Mouse (Mus musculus) ES-E14 (cell line): ENCODE data around the gene Ptpra. TPM values are rescaled to one million over a fixed set of nuclear protein-coding genes. Genes with fewer than 3 reads are reported as not detected.

Experiments
- DNase-seq: peaks from one replicate; pipeline ENCODE4 v3.0.0-alpha.2; 2013; ENCODE audit warnings: low read depth, low spot score
- H3K27ac ChIP-seq: 2 replicates; pipeline ENCODE4 v1.5.1; 2012; ENCODE audit warnings: low read depth, mild to moderate bottlenecking, low read length, moderate library complexity, mixed read lengths; ENCODE audit not compliant: poor library complexity, insufficient read depth, severe bottlenecking
- H3K36me3 ChIP-seq: 2 replicates; pipeline ENCODE4 v1.6.1; 2012; ENCODE audit warnings: mild to moderate bottlenecking, low read length, moderate library complexity, mixed read lengths; ENCODE audit not compliant: control insufficient read depth, poor library complexity, insufficient read depth, severe bottlenecking
- H3K4me1 ChIP-seq, 2 experiments: fragments of 150-350 bp in 1 of 2; sonication (generic) in 1 of 2; 2 replicates each; pipeline ENCODE4 v1.6.1; 2012; ENCODE audit warnings: low read length in 2 of 2, mild to moderate bottlenecking in 1 of 2, mixed read lengths in 1 of 2; ENCODE audit not compliant: control insufficient read depth in 2 of 2, insufficient read depth in 2 of 2, poor library complexity in 1 of 2
- H3K4me3 ChIP-seq, 2 experiments: fragments of 150-350 bp in 1 of 2; sonication (generic) in 1 of 2; 2 replicates each; pipeline ENCODE4 v1.5.1; 2012; ENCODE audit warnings: low read length in 2 of 2, low read depth in 1 of 2, mild to moderate bottlenecking in 1 of 2, mixed read lengths in 1 of 2; ENCODE audit not compliant: insufficient read depth in 1 of 2, poor library complexity in 1 of 2, severe bottlenecking in 1 of 2
- H3K9ac ChIP-seq: 2 replicates; pipeline ENCODE4 v1.6.1; 2012; ENCODE audit warnings: low read depth, mild to moderate bottlenecking, low read length, mixed read lengths; ENCODE audit not compliant: poor library complexity, insufficient read depth, severe bottlenecking
- H3K9me3 ChIP-seq: fragments of 150-350 bp; sonication (generic); 2 replicates; pipeline ENCODE4 v1.6.1; 2012; ENCODE audit warnings: low read depth, mild to moderate bottlenecking, low read length; ENCODE audit not compliant: control insufficient read depth, insufficient read depth
- CHD2 ChIP-seq: IDR thresholded peaks from 2 replicates; pipeline ENCODE4 v1.6.1; 2014; ENCODE audit warnings: mild to moderate bottlenecking, low read depth, low read length, inconsistent platforms
- HCFC1 ChIP-seq: IDR thresholded peaks from 2 replicates; pipeline ENCODE4 v1.6.1; 2012; ENCODE audit warnings: low read length, inconsistent platforms, borderline replicate concordance; ENCODE audit not compliant: insufficient read depth
- MAFK ChIP-seq: IDR thresholded peaks from 2 replicates; pipeline ENCODE4 v1.6.1; 2014; ENCODE audit warnings: mild to moderate bottlenecking, low read depth, low read length, inconsistent platforms; ENCODE audit not compliant: insufficient read depth
- ZC3H11A ChIP-seq: IDR thresholded peaks from 2 replicates; pipeline ENCODE4 v1.6.1; 2012; ENCODE audit warnings: low read depth, mild to moderate bottlenecking, inconsistent platforms, low read length, borderline replicate concordance
- ZNF384 ChIP-seq: IDR thresholded peaks from 2 replicates; pipeline ENCODE4 v1.6.1; 2012; ENCODE audit warnings: low read depth, low read length, inconsistent platforms
- in situ Hi-C, 2 experiments: fragments of 600-800 bp; cut with MboI; formaldehyde crosslinking; loops; one replicate each; pipeline ENCODE4 v1.15.1; 2025; ENCODE audit warnings: low sequenced_read_pairs in 2 of 2, inconsistent platforms in 1 of 2; ENCODE audit not compliant: unreplicated experiment in 2 of 2
- total RNA-seq: library from RNA; depleted of rRNA; stranded (reverse); fragments of 300-350 nt; gene quantifications from 2 replicates; pipeline ENCODE4 v1.2.3, GENCODE M21; 2012; rRNA removed

Ptpra gene
- total RNA-seq, 1 experiment, result 35.1 TPM

DNA sequence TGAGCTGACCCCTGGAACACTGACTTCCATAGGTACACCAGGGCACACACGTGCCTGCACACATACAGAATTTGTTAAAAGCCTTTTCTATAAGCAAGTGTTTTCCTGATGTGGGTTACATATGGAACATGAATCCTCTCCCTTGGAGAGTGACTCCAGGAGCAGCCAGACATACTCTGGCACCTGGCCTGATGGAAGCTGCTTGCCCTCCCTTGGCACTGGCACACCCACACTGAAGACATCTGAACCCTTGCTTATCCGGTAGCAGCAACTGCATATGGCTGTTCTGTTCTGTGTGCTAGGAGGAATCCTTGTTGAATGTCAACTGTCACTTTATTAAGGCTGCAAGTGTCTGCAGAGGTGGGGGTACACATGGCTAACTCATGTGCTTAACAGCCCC is 140.9 kb downstream of the Ptpra start:
- Histone ChIP-seq H3K9me3 (no peaks in the 10 kb centered on the region), H3K4me3 (no peak overlapping the region), H3K4me1 (peaks cover 0 to 2% of the 10 kb centered on the region in 2 experiments; a peak in 1 of 4 replicates), H3K36me3 (peaks cover 15% of the 10 kb centered on the region; the same call in 1 of the 2 replicates), H3K9ac (no peak overlapping the region), H3K27ac (no peak overlapping the region)
- in situ Hi-C loops, result no loop called here
- TF ChIP-seq ZNF384 (no peak), CHD2 (no peak), HCFC1 (no peak), ZC3H11A (no peak), MAFK (no peak)
- no peak for DNase-seq

- in situ Hi-C loops, result no loop called here
- DNase-seq, result no peak
- no peaks in the 10 kb centered on the region for H3K4me1 ChIP-seq
- TF ChIP-seq HCFC1 (no peak), MAFK (no peak), ZC3H11A (no peak), CHD2 (no peak), ZNF384 (no peak)
- H3K36me3 ChIP-seq, result peaks cover 34% of the 10 kb centered on the region
- no peaks in the 10 kb centered on the region for H3K9me3 ChIP-seq
- H3K27ac ChIP-seq, result no peak overlapping the region
- no peak overlapping the region for H3K9ac ChIP-seq
- H3K4me3 ChIP-seq, result no peak overlapping the region
Measured at GRCm38 (mm10) chr2:130595596-130595995, 145.5 kb downstream of the Ptpra start.

GRCm38 (mm10) chr2:130597601-130598010 is 147.5 kb downstream of the Ptpra start:
- in situ Hi-C loops, result no loop called here
- no peak for DNase-seq
- H3K27ac ChIP-seq, result no peak overlapping the region
- no peak for TF ChIP-seq ZNF384
- no peak for TF ChIP-seq HCFC1
- H3K9me3 ChIP-seq, result no peaks in the 10 kb centered on the region
- no peak overlapping the region for H3K4me3 ChIP-seq
- no peak overlapping the region for H3K9ac ChIP-seq
- peaks cover 28% of the 10 kb centered on the region for H3K36me3 ChIP-seq
- H3K4me1 ChIP-seq, result no peaks in the 10 kb centered on the region

DNA sequence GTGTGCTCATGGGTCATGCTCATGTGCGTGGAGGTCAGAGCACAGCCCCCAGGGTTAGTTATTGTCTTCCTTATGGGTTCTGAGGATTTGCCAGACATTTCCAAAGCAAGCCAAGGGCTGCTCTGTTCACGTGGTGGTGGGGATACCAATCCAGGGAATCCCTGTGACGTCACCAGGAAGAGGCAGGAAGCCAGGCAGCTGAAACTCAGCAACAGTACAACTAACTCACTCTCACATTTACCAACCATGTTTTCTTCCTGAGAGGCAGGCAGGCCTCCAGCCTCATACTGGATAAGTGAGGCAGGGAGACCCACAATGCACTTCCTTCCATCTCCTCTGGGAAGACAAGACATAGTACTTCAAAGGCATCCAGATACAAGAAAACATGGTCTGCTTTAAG is 148.3 kb downstream of the Ptpra start:
- Histone ChIP-seq H3K9ac (no peak overlapping the region), H3K4me1 (no peaks in the 10 kb centered on the region), H3K27ac (no peak overlapping the region), H3K36me3 (peaks cover 28% of the 10 kb centered on the region), H3K9me3 (no peaks in the 10 kb centered on the region), H3K4me3 (no peak overlapping the region)
- DNase-seq, result no peak
- TF ChIP-seq HCFC1 (no peak), ZNF384 (no peak), CHD2 (no peak), MAFK (no peak), ZC3H11A (no peak)
- in situ Hi-C loops, result no loop called here

DNA sequence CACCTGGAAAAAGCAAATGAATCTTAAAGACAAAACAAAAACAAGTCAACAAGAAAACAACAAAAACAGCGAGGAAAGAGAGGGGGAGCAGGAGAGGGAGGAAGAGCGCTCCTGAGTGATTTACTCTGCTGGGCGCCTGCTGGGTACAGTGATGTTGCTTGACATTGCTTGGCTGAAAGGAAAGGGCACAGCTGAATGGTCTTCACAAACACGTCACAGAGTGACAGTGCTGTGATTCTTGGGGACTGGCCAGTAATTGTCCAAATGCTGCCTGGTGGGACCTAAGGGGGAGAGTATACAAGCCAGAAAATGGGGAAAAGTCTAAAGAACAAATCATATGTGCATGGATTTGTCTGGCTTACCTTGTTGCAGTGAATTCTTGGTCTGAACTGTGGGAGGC is 152.1 kb downstream of the Ptpra start:
- Histone ChIP-seq H3K27ac (no peak overlapping the region), H3K4me3 (no peak overlapping the region), H3K9ac (no peak overlapping the region), H3K4me1 (no peaks in the 10 kb centered on the region), H3K36me3 (peaks cover 17% of the 10 kb centered on the region), H3K9me3 (no peaks in the 10 kb centered on the region)
- TF ChIP-seq CHD2 (no peak), ZNF384 (no peak)
- no peak for DNase-seq
- in situ Hi-C loops, result no loop called here

Other genes with a start within 250 kb of the Ptpra start
- 1,148 and 1,555 TPM in 2 replicates for gene Nop56, start 175.8 kb upstream of the Ptpra start, total RNA-seq
- 100 and 129 TPM in 2 replicates for gene Idh3b, start 165.7 kb upstream of the Ptpra start, total RNA-seq
- gene Ebf4, start 155.1 kb upstream of the Ptpra start, total RNA-seq, result 0.58 and 0.62 TPM in 2 replicates
- 52.2 and 61.2 TPM in 2 replicates for gene Cpxm1, start 52.7 kb upstream of the Ptpra start, total RNA-seq
- gene Gm28372, start 45.0 kb upstream of the Ptpra start, total RNA-seq, result not detected in 2 replicates
- gene 1700020A23Rik, start 45.0 kb upstream of the Ptpra start, total RNA-seq, result not detected in 2 replicates
- not detected in 2 replicates for gene Tmem239, start 43.8 kb upstream of the Ptpra start, total RNA-seq
- gene Vps16, start 25.9 kb upstream of the Ptpra start, total RNA-seq, result 111 and 164 TPM in 2 replicates
- gene Pced1a, start 25.6 kb upstream of the Ptpra start, total RNA-seq, result 13.1 and 14.4 TPM in 2 replicates
- 42.6 and 57.0 TPM in 2 replicates for gene Mrps26, start 113.5 kb downstream of the Ptpra start, total RNA-seq
- gene Oxt, start 125.9 kb downstream of the Ptpra start, total RNA-seq, result 0.45 TPM in 1 of 2 replicates, not detected in the other
- gene Avp, start 132.3 kb downstream of the Ptpra start, total RNA-seq, result not detected in 2 replicates
- gene Fastkd5, start 179.7 kb downstream of the Ptpra start, total RNA-seq, result 22.0 and 22.2 TPM in 2 replicates
- gene Ubox5, start 179.8 kb downstream of the Ptpra start, total RNA-seq, result 5.0 and 5.8 TPM in 2 replicates
- 3.4 and 4.4 TPM in 2 replicates for gene Lzts3, start 192.5 kb downstream of the Ptpra start, total RNA-seq
- 60.1 and 62.4 TPM in 2 replicates for gene Ddrgk1, start 214.4 kb downstream of the Ptpra start, total RNA-seq
- 55.0 and 83.4 TPM in 2 replicates for gene Itpa, start 217.3 kb downstream of the Ptpra start, total RNA-seq
- 13.0 and 25.0 TPM in 2 replicates for gene Slc4a11, start 247.2 kb downstream of the Ptpra start, total RNA-seq